Mouse (Mus musculus): Measurements from ENCODE around the gene Tmem191c.

Gene Tmem191c

DNA sequence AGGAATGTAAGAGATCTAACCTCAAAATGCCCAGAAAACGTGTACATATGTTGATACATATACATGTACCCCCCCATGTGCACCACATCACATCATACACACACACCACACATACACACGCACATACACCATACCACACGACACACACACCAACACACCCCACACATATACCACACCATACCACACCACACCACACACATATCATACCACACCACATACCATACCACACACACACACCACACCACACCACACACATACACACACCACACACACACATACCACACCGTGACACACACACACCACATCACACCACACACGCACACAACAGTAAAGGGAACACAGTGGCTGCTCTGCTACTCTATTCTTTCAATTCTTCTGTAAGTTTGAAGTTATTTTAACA is 56.0 kb downstream of the Tmem191c start:
- no peak for DNase-seq
